Mouse (Mus musculus) cerebellum, adult 9-10 months (tissue): ENCODE data around the gene Fabp6.

Source experiments
- DNase-seq: peaks from one replicate; pipeline ENCODE4 v3.0.0; 2022

The Fabp6 gene

GRCm38 (mm10) chr11:43586324-43587090 lies 14.8 kb downstream of the Fabp6 start, which contains the start of gene 4933415A04Rik:
Gene 4933415A04Rik (plus strand): TSS chr11:43587040.
- peak; percentile 86 for DNase-seq

GRCm38 (mm10) chr11:43585211-43586005 lies 15.9 kb downstream of the Fabp6 start:
- DNase-seq: no peak

GRCm38 (mm10) chr11:43577713-43578478 lies 23.4 kb downstream of the Fabp6 start:
- no peak for DNase-seq

- no peak for DNase-seq
Observed at GRCm38 (mm10) chr11:43575376-43576151, 25.8 kb downstream of the Fabp6 start.

GRCm38 (mm10) chr11:43575061-43575375 lies 26.3 kb downstream of the Fabp6 start:
- DNase-seq: no peak

GRCm38 (mm10) chr11:43569595-43569994 lies 31.7 kb downstream of the Fabp6 start:
- DNase-seq: peak; percentile 94

- DNase-seq: no peak
Observed at GRCm38 (mm10) chr11:43569188-43569587, 32.2 kb downstream of the Fabp6 start.

GRCm38 (mm10) chr11:43568263-43568662 lies 33.1 kb downstream of the Fabp6 start:
- peak; percentile 60 for DNase-seq

GRCm38 (mm10) chr11:43566696-43567095 lies 34.6 kb downstream of the Fabp6 start:
- DNase-seq: no peak

GRCm38 (mm10) chr11:43565852-43566251 lies 35.5 kb downstream of the Fabp6 start:
- no peak for DNase-seq

GRCm38 (mm10) chr11:43565414-43565813 lies 35.9 kb downstream of the Fabp6 start:
- DNase-seq: no peak

- DNase-seq: no peak
Observed at GRCm38 (mm10) chr11:43563654-43564244, 37.6 kb downstream of the Fabp6 start.

GRCm38 (mm10) chr11:43559515-43560292 lies 41.6 kb downstream of the Fabp6 start:
- DNase-seq: no peak

- no peak for DNase-seq
Observed at GRCm38 (mm10) chr11:43556538-43556937, 44.8 kb downstream of the Fabp6 start.

GRCm38 (mm10) chr11:43552675-43553074 lies 48.7 kb downstream of the Fabp6 start:
- DNase-seq: no peak

- DNase-seq: no peak
Observed at GRCm38 (mm10) chr11:43551756-43552155, 49.6 kb downstream of the Fabp6 start.

GRCm38 (mm10) chr11:43549701-43550100 lies 51.6 kb downstream of the Fabp6 start:
- peak; percentile 53 for DNase-seq

- no peak for DNase-seq
Observed at GRCm38 (mm10) chr11:43548657-43549435, 52.5 kb downstream of the Fabp6 start.

GRCm38 (mm10) chr11:43548148-43548547 lies 53.2 kb downstream of the Fabp6 start:
- DNase-seq: peak; percentile 87

- DNase-seq: no peak
Observed at GRCm38 (mm10) chr11:43546678-43547077, 54.7 kb downstream of the Fabp6 start.
